Mouse (Mus musculus): ENCODE measurements around the gene Hist1h2bk. TPM values are rescaled to one million over a fixed set of nuclear protein-coding genes. Genes with fewer than 3 reads are reported as not detected.
"Not testable (repeated sequence)": the region's sequence is repeated elsewhere in the genome, so short reads cannot be mapped to it uniquely, and the experiment has no call there.

Gene Hist1h2bk
- 4.2 and 6.2 TPM in 2 replicates for polyA plus RNA-seq (2015; fragmentation: Nextera tagmentation; extraction: Ambion mirVana)

DNA sequence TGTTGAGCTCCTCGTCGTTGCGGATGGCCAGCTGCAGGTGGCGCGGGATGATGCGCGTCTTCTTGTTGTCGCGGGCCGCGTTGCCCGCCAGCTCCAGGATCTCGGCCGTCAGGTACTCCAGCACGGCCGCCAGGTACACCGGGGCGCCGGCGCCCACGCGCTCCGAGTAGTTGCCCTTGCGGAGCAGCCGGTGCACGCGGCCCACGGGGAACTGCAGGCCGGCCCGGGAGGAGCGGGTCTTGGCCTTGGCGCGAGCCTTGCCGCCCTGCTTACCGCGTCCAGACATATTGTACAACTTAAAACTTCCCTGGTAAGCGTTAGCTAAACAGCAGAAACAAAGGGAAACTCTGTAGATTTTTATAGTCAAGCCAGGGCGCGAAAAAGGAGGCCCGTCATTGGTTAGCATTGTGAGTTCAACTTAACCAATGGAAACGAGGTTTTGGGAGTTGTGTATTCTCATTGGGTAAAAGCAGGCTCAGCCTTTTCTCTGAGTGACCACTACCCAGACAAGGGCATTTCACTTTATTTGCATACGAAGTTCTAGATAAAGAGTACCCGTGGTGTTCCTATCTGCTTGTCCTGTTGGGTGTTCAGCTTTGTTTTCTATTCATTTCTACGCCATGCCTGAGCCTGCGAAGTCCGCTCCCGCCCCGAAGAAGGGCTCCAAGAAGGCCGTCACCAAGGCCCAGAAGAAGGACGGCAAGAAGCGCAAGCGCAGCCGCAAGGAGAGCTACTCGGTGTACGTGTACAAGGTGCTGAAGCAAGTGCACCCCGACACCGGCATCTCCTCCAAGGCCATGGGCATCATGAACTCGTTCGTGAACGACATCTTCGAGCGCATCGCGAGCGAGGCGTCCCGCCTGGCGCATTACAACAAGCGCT is at the start of gene Hist1h2bk, which contains the start of gene Hist1h2ah:
Gene Hist1h2bk, plus strand, starts transcription at position 604 of the 882 bp plus-strand sequence.
Gene Hist1h2ah, minus strand, starts transcription at position 302 of the 882 bp plus-strand sequence.
- under 1% methylated on average over 24 of the region's 69 CpGs for WGBS
- H3K9ac ChIP-seq, result 0 out of 2 replicates have a peak within 1 kb of the TSS, but pooled peaks have one; percentile 18
- H3K4me1 ChIP-seq, result peaks cover 23% of the 10 kb centered on the region
- H3K27ac ChIP-seq, result peak within 1 kb of the TSS; percentile 77
- peak within 1 kb of the TSS; percentile 43 for H3K4me3 ChIP-seq
- ATAC-seq (ENCODE audit: insufficient number of reproducible peaks, low FRiP score, low TSS enrichment, low read depth), result peak; percentile 97
- H3K4me2 ChIP-seq, result peak within 1 kb of the TSS; percentile 52
- H3K36me3 ChIP-seq, H3K27me3 ChIP-seq, H3K9me3 ChIP-seq: not testable (repeated sequence)

DNA sequence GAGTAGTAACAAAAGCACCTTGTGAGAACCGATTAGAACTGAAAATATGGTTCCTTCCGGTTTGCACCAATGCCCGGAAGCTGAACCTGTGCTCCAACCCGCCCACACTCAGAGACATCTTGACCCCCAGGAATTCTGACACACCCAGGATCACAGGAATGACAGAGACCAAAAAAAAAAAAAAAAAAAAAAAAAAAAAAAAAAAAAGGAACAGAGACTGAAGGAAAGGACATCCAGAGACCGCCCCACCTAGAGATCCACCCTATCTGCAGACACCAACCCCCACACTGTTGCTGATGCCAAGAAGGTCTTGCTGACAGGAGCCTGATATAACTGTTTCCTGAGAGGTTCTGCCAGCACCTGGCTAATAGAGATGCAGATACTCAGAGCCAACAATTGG is 43.1 kb upstream of the Hist1h2bk start:
- H3K9me3 ChIP-seq, result no peaks in the 10 kb centered on the region
- H3K36me3 ChIP-seq, result no peaks in the 10 kb centered on the region
- H3K4me2 ChIP-seq, result no peak overlapping the region
- H3K4me3 ChIP-seq, result no peak overlapping the region
- no peak overlapping the region for H3K27ac ChIP-seq
- WGBS, result 80% methylated on average over 5 of the region's 5 CpGs
- peaks cover 14% of the 10 kb centered on the region; the same call in 1 of the 2 replicates for H3K4me1 ChIP-seq
- H3K9ac ChIP-seq, result no peak overlapping the region
- ATAC-seq (ENCODE audit: insufficient number of reproducible peaks, low FRiP score, low TSS enrichment, low read depth), result no peak
- H3K27me3 ChIP-seq, result peaks cover 38% of the 10 kb centered on the region

DNA sequence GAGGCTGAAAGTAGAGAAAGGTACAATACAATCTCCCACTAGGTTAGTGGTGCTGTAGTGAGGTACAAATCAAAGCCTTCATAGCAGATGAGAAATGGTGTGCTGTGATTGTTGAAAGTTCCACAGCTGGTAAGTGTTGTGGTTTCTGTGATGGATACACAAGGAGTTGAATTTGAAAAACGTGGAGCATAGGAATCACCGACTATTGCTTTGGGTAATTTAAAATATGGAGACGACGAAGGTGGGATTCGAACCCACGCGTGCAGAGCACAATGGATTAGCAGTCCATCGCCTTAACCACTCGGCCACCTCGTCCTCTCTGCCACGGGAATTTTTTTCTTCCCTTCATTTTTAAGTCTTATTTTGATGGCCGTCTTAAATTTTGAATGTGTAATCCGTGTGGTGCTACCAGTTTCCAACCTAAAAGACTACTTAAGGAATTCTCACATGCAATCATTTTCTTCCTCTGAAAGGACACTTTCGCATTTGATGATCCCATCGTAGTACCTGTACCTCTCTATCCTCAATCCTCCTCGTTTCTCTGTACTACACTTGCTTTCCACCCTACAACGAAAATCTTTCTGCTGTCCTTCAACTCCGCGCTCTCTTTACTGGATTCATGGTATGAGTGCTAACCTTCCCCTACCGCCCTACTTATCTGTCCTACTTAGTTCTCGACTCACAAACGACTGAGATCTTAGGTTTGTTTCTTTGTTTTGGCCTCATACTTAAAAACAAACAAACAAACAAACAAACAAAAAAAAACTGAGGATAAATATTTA is 41.5 kb upstream of the Hist1h2bk start:
- 4% methylated on average over 22 of the region's 22 CpGs for WGBS
- H3K4me1 ChIP-seq, result peaks cover 14% of the 10 kb centered on the region; the same call in 1 of the 2 replicates
- no peaks in the 10 kb centered on the region for H3K36me3 ChIP-seq
- H3K27ac ChIP-seq, result no peak overlapping the region
- no peak overlapping the region; the same call in 1 of the 2 replicates for H3K4me3 ChIP-seq
- no peak overlapping the region for H3K9ac ChIP-seq
- H3K4me2 ChIP-seq, result no peak overlapping the region
- H3K9me3 ChIP-seq, result no peaks in the 10 kb centered on the region
- H3K27me3 ChIP-seq, result peaks cover 54% of the 10 kb centered on the region
- no peak for ATAC-seq (ENCODE audit: insufficient number of reproducible peaks, low FRiP score, low TSS enrichment, low read depth)

DNA sequence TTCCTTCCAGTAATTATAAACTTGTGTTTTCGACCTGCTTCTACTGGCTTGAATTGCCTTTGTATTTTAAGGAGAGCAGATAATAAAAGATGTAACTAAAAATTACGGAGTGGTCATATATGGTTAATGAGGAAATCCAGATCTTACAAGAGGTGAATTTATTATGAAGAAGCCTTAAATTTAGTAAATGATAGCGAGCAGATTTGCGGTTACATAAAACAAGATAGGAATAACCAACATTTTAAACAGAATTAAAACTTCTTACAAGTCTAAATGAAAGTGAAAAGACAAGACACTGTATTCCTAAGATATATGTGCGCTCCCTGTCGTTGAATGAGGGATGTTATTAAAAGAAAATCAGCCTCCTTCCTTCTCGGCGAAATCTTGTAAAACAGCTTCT is 40.8 kb upstream of the Hist1h2bk start:
- Histone ChIP-seq H3K4me3 (peak overlapping the region; percentile 33), H3K9me3 (no peaks in the 10 kb centered on the region), H3K36me3 (no peaks in the 10 kb centered on the region), H3K27ac (no peak overlapping the region), H3K27me3 (peaks cover 62% of the 10 kb centered on the region), H3K4me2 (peak overlapping the region; percentile 44), H3K4me1 (peaks cover 14% of the 10 kb centered on the region; the same call in 1 of the 2 replicates), H3K9ac (no peak overlapping the region)
- WGBS, result 4% methylated on average over 8 of the region's 8 CpGs
- ATAC-seq (ENCODE audit: insufficient number of reproducible peaks, low FRiP score, low TSS enrichment, low read depth), result no peak

- under 1% methylated on average over 21 of the region's 21 CpGs for WGBS
- Histone ChIP-seq H3K27me3 (peaks cover 67% of the 10 kb centered on the region), H3K4me3 (peak overlapping the region; percentile 33), H3K9ac (no peak overlapping the region), H3K4me1 (peaks cover 14% of the 10 kb centered on the region; the same call in 1 of the 2 replicates), H3K27ac (no peak overlapping the region), H3K9me3 (no peaks in the 10 kb centered on the region), H3K4me2 (peak overlapping the region; percentile 44), H3K36me3 (no peaks in the 10 kb centered on the region)
- no peak for ATAC-seq (ENCODE audit: insufficient number of reproducible peaks, low FRiP score, low TSS enrichment, low read depth)
Measured at GRCm38 (mm10) chr13:21995331-21995914, 40.2 kb upstream of the Hist1h2bk start.

GRCm38 (mm10) chr13:21996101-21996839 is 39.4 kb upstream of the Hist1h2bk start:
- no peaks in the 10 kb centered on the region for H3K9me3 ChIP-seq
- H3K4me2 ChIP-seq, result peak overlapping the region; percentile 44
- WGBS, result 3% methylated on average over 12 of the region's 12 CpGs
- no peak overlapping the region for H3K9ac ChIP-seq
- no peak overlapping the region for H3K27ac ChIP-seq
- H3K27me3 ChIP-seq, result peaks cover 76% of the 10 kb centered on the region
- no peak for ATAC-seq (ENCODE audit: insufficient number of reproducible peaks, low FRiP score, low TSS enrichment, low read depth)
- no peaks in the 10 kb centered on the region for H3K36me3 ChIP-seq
- H3K4me1 ChIP-seq, result peaks cover 14% of the 10 kb centered on the region; the same call in 1 of the 2 replicates
- peak overlapping the region; percentile 33 for H3K4me3 ChIP-seq

DNA sequence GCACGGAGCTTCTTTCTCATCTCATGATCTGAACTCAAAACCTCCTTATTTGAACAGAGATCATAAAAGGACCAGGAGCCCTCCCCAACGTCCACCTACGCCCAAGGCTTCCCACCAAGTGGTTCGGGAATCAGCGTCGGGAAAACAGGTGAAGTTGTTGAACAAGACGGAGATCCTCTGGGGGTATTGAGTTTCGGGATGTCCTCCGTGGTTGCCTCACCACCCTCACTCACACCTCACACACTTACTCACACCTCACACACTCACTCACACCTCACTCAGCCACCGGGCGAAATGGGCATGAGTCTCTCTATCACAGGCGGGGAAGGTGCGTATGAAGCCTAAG is 38.9 kb upstream of the Hist1h2bk start:
- Histone ChIP-seq H3K4me3 (peak overlapping the region; percentile 13; the same call in 1 of the 2 replicates), H3K9ac (no peak overlapping the region), H3K4me2 (peak overlapping the region; percentile 32), H3K27me3 (peaks cover 81% of the 10 kb centered on the region), H3K36me3 (no peaks in the 10 kb centered on the region), H3K27ac (no peak overlapping the region), H3K9me3 (no peaks in the 10 kb centered on the region), H3K4me1 (peaks cover 15% of the 10 kb centered on the region; the same call in 1 of the 2 replicates)
- ATAC-seq (ENCODE audit: insufficient number of reproducible peaks, low FRiP score, low TSS enrichment, low read depth), result no peak
- WGBS, result under 1% methylated on average over 13 of the region's 13 CpGs

- Histone ChIP-seq H3K9ac (no peak overlapping the region), H3K36me3 (no peaks in the 10 kb centered on the region), H3K27me3 (peaks cover 86% of the 10 kb centered on the region), H3K9me3 (no peaks in the 10 kb centered on the region), H3K27ac (no peak overlapping the region), H3K4me1 (peaks cover 17% of the 10 kb centered on the region; the same call in 1 of the 2 replicates), H3K4me2 (peak overlapping the region; percentile 32), H3K4me3 (peak overlapping the region; percentile 13; the same call in 1 of the 2 replicates)
- ATAC-seq (ENCODE audit: insufficient number of reproducible peaks, low FRiP score, low TSS enrichment, low read depth), result no peak
- WGBS, result 4% methylated on average over 21 of the region's 21 CpGs
Measured at GRCm38 (mm10) chr13:21997201-21997820, 38.4 kb upstream of the Hist1h2bk start.

GRCm38 (mm10) chr13:21997821-21998220 is 37.8 kb upstream of the Hist1h2bk start:
- WGBS, result 13% methylated on average over 4 of the region's 4 CpGs
- Histone ChIP-seq H3K4me3 (no peak overlapping the region), H3K36me3 (no peaks in the 10 kb centered on the region), H3K9ac (no peak overlapping the region), H3K4me2 (no peak overlapping the region), H3K27ac (no peak overlapping the region), H3K4me1 (peaks cover 17% of the 10 kb centered on the region; the same call in 1 of the 2 replicates), H3K9me3 (no peaks in the 10 kb centered on the region), H3K27me3 (peaks cover 90% of the 10 kb centered on the region)
- ATAC-seq (ENCODE audit: insufficient number of reproducible peaks, low FRiP score, low TSS enrichment, low read depth), result no peak

DNA sequence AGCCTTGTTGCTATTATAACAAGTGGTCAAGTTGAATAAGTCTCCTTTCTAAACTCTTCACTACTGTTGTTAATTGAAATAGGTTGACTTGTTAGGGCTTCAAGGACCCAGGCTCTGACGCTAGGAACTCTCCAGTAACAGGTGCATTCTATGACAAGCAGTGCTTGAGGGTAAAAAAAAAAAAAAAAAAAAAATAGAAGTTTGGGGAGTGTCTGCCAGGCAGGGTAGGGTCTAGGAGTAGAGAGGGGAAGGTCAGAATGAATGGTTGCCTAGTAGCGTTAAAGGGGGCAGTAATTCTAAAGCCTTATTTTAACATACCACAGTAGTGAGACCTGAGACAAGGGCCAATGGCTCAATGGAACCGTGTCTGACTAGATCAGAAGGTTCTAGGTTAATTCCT is 37.3 kb upstream of the Hist1h2bk start:
- H3K9ac ChIP-seq, result no peak overlapping the region
- ATAC-seq (ENCODE audit: insufficient number of reproducible peaks, low FRiP score, low TSS enrichment, low read depth), result no peak
- H3K9me3 ChIP-seq, result no peaks in the 10 kb centered on the region
- H3K36me3 ChIP-seq, result no peaks in the 10 kb centered on the region
- no peak overlapping the region for H3K27ac ChIP-seq
- no peak overlapping the region for H3K4me3 ChIP-seq
- WGBS, result 21% methylated on average over 3 of the region's 3 CpGs
- peaks cover 93% of the 10 kb centered on the region for H3K27me3 ChIP-seq
- H3K4me2 ChIP-seq, result no peak overlapping the region
- H3K4me1 ChIP-seq, result peaks cover 17% of the 10 kb centered on the region; the same call in 1 of the 2 replicates

Data from limb, embryonic 15.5 days (tissue).